Mouse (Mus musculus) right cerebral cortex, adult 18-20 months (tissue): ENCODE data around the gene Sf1.
A peak's percentile ranks its signal among the peaks of the same experiment; 100 is the strongest.

Source experiments
- DNase-seq: peaks from one replicate; pipeline ENCODE4 v3.0.0; 2022; ENCODE audit warnings: mixed read lengths

Sf1 gene

DNA sequence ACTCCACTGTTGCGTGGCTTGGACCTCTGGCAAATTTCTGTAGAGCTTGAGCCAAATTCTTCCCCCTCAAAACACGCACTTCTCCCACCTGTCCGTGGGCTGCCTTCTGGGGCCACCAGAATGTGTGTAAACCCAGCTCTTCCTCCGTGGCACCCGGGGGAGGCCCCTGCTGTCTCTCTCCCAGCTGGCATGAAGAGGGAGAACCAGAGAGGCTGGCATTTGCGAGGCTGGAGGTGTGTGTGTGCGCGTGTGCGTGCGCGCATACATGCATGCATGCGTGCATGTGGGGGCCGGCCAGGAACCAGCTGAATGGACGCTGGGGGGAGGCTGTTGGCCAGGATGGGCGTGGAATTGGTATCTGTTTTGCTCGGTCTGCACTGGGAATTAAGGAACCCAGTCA lies 59.8 kb downstream of the Sf1 start:
- peak; percentile 83 for DNase-seq

DNA sequence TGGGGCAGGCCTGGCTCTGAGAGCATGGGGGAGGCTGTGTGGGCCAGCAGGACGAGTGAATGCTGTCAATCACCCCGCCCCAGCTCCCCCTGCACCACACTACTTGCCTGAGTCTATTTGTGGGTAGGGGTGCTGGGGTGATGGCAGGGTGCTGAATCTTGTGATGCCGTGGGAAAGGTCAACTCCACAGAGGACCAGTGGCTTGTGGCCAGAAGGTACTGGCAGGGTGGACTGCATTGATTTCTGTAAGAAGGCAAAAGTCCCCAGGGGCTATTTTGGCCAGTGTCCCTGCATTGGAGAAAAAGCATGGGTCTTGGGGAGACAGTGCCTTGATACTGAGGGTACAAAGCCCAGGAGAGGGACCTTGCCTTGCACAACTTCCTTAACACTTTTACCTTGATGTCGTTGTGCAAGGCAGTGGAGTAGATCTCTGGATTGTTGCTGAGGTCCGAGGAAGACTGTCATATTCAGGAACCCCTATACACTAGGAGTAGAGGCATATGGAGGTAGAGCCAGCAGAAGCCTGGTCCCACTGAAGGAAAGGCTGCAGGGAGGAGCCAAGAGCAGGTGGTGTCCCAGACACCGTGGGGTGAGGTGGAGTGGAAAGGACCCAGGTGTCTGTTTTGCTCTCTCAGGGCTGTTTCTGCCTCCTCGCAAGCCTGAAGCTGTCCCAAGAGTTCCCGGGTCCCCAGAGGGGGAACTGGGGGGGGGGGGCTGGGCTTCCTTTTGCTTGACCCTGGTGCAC lies 60.8 kb downstream of the Sf1 start:
- no peak for DNase-seq

DNA sequence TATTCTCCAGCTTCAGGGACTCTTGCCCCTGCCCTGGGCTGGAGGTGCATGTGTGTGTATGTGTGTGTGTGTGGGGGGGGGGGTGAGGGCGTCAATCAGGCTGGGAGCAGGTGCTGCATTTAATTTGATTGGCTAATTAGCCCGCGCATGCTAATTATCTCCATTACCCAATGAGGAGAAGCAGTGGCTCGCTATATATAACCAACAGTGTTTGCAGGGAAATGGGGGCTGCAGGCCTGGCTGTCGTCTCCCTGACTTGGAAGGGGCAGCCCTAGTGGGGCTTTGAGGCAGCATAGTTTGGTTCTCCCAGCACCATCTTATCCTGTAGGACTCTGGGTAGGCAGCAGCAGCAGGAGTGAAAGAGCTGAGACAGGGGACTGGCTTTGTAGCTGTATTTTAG lies 62.1 kb downstream of the Sf1 start:
- DNase-seq = no peak

DNA sequence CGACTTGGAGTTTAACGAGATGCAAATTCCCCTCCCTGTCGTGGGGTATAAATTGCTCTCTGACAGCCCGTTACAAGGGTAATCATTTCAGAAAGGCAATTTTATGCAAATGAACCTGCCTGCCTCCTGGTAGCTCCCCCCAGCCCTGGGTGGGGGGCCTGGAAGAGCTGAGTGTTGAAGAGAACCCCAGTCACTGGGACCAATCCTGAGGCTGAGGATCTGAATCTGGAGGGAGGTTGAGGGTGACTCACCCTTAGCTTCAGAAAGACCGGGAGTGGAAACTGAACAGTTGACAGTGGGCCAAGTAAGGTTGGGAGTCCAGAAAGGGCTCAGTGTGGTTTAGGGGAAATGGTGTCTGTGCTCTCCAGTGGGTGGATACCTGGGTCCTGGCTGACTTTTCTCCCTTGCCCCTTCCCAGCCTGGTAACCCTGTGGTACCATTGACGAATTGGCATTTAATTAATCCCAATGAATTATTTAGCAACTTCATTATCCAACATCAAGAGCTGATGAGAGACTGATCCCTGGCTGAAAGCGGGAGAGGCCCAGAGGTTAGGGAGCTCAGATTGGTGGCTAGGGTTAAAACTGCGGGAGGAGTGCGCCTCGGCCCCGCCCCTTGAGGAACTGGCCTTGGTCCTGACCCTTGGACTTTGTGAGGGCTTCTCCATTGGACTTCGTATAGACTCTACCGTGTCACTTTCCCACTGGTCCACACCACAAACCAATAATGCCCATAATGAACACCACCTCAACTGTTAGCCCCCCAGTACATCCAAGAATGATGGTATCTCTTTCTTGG lies 63.4 kb downstream of the Sf1 start:
- DNase-seq = no peak
